Mouse (Mus musculus) heart, embryonic 14.5 days (tissue): ENCODE measurements around the gene Vmn1r73. TPM values are rescaled to one million over a fixed set of nuclear protein-coding genes. Genes with fewer than 3 reads are reported as not detected.

Experiments
- ATAC-seq: fragments of 200-750 bp; cut with Nextera tagmentation; 2 replicates; pipeline ENCODE4 v1.8.0; 2017; ENCODE audit warnings: low read depth, moderate TSS enrichment; ENCODE audit not compliant: insufficient number of reproducible peaks, insufficient read depth, low FRiP score
- H3K27ac ChIP-seq, 2 experiments: fragments of 200-500 bp in 1 of 2; fragments of 300-500 bp in 1 of 2; sonication (generic) in 1 of 2; replicated peaks in 1 of 2; 2 replicates each; pipeline ENCODE4 v1.5.1; 2012 to 2014; ENCODE audit warnings: low read depth in 2 of 2, low read length in 2 of 2, control low read depth in 1 of 2, mild to moderate bottlenecking in 1 of 2, mixed read lengths in 1 of 2; ENCODE audit not compliant: control insufficient read depth in 1 of 2, insufficient read depth in 1 of 2
- H3K27me3 ChIP-seq: fragments of 300-500 bp; sonication (generic); 2 replicates; pipeline ENCODE4 v1.6.1; 2014; ENCODE audit warnings: mild to moderate bottlenecking, low read length, control low read depth; ENCODE audit not compliant: control insufficient read depth, insufficient read depth
- H3K36me3 ChIP-seq: fragments of 300-500 bp; sonication (generic); 2 replicates; pipeline ENCODE4 v1.6.1; 2014; ENCODE audit warnings: mild to moderate bottlenecking, control low read depth, low read length, mixed read lengths; ENCODE audit not compliant: control insufficient read depth, insufficient read depth
- H3K4me1 ChIP-seq, 2 experiments: fragments of 200-500 bp in 1 of 2; fragments of 300-500 bp in 1 of 2; sonication (generic) in 1 of 2; 2 replicates each; pipeline ENCODE4 v1.6.1; 2012 to 2014; ENCODE audit warnings: low read length in 2 of 2, control low read depth in 1 of 2, mixed read lengths in 1 of 2; ENCODE audit not compliant: control insufficient read depth in 2 of 2, insufficient read depth in 2 of 2
- H3K4me2 ChIP-seq: fragments of 300-500 bp; sonication (generic); 2 replicates; pipeline ENCODE4 v1.6.1; 2014; ENCODE audit warnings: mild to moderate bottlenecking, low read length
- H3K4me3 ChIP-seq, 2 experiments: fragments of 200-500 bp in 1 of 2; fragments of 300-500 bp in 1 of 2; sonication (generic) in 1 of 2; 2 replicates each; pipeline ENCODE4 v1.5.1; 2012 to 2014; ENCODE audit warnings: low read length in 2 of 2, mild to moderate bottlenecking in 2 of 2, control low read depth in 1 of 2, low read depth in 1 of 2, moderate library complexity in 1 of 2; ENCODE audit not compliant: control insufficient read depth in 1 of 2, insufficient read depth in 1 of 2
- H3K9ac ChIP-seq: fragments of 300-500 bp; sonication (generic); 2 replicates; pipeline ENCODE4 v1.6.1; 2014; ENCODE audit warnings: mild to moderate bottlenecking, low read length
- H3K9me3 ChIP-seq: fragments of 300-500 bp; sonication (generic); 2 replicates; pipeline ENCODE4 v1.6.1; 2016; ENCODE audit warnings: low read length, control low read depth; ENCODE audit not compliant: control insufficient read depth
- WGBS: fragments of 180-500 bp; shearing (Covaris S2); extraction: QIAGEN DNeasy Blood & Tissue Kit; methylation state at CpG from one replicate; pipeline ENCODE4 v1.1.7; 2014; 5-methylcytosine and 5-hydroxymethylcytosine counted together
- polyA plus RNA-seq: library from polyadenylated mRNA; unstranded; fragments of >200 nt; fragmentation: Nextera tagmentation; extraction: Ambion mirVana; gene quantifications from 2 replicates; pipeline ENCODE4 v1.2.1, GENCODE M21; 2014

Vmn1r73 gene
- polyA plus RNA-seq, result not detected in 2 replicates

DNA sequence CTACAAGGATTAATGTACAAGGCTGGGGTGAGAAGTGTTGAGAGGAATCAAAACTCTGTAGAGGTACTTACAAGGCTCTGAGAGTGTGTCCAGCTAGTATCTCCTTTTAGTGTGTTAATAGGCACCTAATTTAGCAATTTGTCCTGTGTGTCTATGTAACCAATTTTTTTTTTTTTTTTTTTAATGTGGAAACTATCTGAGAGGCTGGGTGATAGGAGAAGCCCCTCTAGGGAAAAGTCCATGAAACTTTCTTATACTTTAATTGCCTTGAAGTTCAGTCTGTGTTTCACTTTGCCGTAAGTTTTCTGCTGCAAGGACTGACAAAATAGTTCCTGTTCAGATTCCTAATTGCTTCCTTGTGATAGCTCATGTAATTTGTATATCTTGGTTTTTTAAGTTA, at the start of gene Vmn1r73:
Gene Vmn1r73, plus strand, starts transcription at position 301 of the 400 bp plus-strand sequence.
- no peak within 1 kb of the TSS for H3K9ac ChIP-seq
- H3K9me3 ChIP-seq, result peaks cover 18% of the 10 kb centered on the region
- 87% methylated on average over 1 of the region's 1 CpGs for WGBS
- H3K4me2 ChIP-seq, result no peak within 1 kb of the TSS
- H3K36me3 ChIP-seq, result no peaks in the 10 kb centered on the region
- no peaks in the 10 kb centered on the region for H3K4me1 ChIP-seq
- no peak within 1 kb of the TSS for H3K27ac ChIP-seq
- no peak for ATAC-seq
- no peak within 1 kb of the TSS for H3K4me3 ChIP-seq
- no peaks in the 10 kb centered on the region for H3K27me3 ChIP-seq

Other genes with a start within 250 kb of the Vmn1r73 start
- gene Zscan4-ps2, start 216.0 kb upstream of the Vmn1r73 start, polyA plus RNA-seq, result not detected in 2 replicates
- gene Zscan4-ps3, start 121.0 kb upstream of the Vmn1r73 start, polyA plus RNA-seq, result not detected in 2 replicates
- gene Vmn1r72, start 50.1 kb upstream of the Vmn1r73 start, polyA plus RNA-seq, result not detected in 2 replicates
- gene Vmn1r74, start 103.7 kb downstream of the Vmn1r73 start, polyA plus RNA-seq, result not detected in 2 replicates
- gene Vmn1r75, start 144.4 kb downstream of the Vmn1r73 start, polyA plus RNA-seq, result not detected in 2 replicates
- not detected in 2 replicates for gene Vmn1r76, start 207.9 kb downstream of the Vmn1r73 start, polyA plus RNA-seq